Mouse (Mus musculus) 3134 (cell line): ENCODE measurements at regions not wholly inside any gene's neighbourhood (a gene's known extent, or its start where the extent isn't known, plus 50 kb on each side); places are given as distances from the start of the nearest gene placed in this dataset.

Experiments
- DNase-seq: peaks from one replicate; pipeline ENCODE4 v3.0.0-alpha.2; 2011; ENCODE audit warnings: low spot score; ENCODE audit not compliant: insufficient read length; ENCODE audit errors: extremely low read depth

DNA sequence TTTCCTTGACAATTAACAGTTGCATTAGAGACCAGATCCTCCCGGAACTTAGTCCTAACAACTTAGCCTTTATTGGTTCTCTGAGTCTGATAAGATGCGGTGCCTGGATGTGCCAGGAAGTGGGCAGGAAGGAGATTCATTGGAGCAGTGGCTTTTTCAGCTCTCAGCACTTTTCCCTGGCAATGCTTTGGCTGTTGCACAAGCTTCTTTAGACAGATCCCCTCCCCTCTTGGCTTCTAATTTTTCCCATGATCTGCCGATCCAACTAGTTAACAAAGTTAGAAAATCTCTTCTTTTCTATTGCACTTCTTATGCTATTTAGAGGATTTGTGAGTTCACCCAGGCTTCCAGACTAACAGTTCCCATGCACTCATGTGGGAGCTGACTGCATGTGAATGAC lies 211.1 kb upstream of the Xrcc4 start:
- no peak for DNase-seq

DNA sequence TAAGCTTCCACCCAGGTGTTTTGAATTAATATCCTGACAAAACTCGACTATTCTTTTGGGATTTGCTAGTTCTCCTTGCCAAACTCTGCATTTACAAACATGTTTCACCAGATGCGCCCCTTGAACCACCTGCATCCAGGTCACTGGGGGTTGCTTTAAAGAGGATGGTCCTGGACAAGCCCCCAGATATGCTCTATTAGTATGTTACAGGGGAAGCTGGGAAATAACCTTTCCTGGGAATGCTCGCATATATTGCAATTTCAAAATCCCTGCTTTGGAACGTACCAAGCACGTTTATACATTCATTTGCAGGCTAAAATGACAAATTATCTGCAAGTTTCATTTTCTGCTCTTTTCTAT lies 205.2 kb upstream of the Xrcc4 start:
- DNase-seq, result no peak

DNA sequence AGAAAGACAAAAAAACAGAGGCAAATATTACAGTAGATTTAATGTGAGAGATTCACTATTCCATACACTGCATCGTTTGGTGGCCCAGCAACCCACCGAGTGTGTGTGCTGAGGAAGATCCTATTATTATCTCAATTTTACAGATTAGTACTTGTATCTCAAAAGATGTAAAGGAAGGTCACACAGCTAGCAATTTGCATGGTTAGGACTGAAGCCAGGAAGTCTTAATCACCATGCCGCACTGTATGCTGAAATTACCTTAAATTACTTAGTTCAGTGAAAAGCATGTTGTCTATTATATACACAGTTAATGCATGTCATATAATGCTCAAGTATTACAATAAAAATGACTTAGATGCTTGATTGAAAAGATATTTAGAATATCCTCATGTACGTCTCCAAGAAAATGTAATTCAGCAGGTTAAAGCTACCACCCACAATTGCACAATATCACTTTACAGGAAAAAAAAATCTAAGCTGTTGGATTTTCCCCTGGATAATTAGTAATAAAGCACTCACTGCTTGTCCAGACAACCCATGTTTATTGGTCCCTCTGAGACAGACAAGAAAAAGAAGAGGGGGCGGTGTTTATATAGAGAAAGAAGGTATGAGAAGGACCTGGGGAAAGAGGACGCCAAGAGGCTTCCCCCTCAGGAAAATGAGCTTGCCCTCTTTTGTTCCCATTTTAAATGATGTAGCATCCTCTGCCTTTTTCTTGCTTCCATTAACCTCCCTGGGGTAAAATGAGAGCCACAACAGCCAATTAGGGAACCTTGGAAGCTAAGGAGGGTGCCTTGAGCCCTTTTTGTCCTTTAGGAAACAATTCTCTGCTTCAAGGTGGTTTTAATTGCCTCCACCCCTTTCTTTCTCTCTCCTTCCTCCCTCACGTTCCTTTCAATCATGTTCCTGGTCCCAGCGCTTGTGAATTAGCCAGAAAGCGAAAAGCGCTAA lies 204.6 kb upstream of the Xrcc4 start:
- DNase-seq, result no peak

DNA sequence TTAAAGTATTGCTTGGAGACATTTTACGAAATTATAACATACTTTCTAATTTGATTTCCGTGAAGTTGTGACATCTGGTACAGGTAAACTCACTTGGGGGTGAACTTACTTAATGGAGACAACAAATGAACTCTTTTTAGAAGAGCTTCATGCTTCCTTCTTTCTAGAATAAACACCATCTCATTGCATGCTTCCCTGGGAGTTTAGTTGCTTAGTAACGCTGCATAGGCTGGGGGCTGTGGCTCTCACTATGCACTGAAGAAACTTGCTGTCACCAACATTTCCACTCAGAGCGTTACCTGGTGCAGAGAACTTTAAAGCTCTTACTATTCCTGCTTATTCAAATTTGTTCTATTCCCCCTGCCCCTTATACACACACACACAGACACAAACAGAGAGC lies 203.5 kb upstream of the Xrcc4 start:
- no peak for DNase-seq

DNA sequence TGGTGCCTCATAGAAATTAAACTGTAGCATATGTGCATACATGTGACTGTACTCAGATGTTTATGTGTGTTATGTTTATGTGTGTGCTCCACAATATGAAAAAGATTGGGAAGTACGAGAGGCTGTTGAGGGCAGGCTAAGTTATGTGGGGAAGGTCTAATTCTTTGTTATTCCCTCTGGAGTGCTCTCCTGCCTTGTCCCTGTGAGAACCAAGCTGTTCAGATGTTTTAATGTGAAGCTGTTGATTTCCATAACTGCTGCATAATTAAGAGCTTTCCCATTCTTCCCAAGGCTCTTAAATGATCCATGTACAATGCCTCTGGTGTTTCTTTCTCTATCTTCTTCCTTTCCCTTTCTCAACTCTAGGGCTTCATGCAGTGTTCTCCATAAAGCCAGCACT lies 202.7 kb upstream of the Xrcc4 start:
- no peak for DNase-seq

DNA sequence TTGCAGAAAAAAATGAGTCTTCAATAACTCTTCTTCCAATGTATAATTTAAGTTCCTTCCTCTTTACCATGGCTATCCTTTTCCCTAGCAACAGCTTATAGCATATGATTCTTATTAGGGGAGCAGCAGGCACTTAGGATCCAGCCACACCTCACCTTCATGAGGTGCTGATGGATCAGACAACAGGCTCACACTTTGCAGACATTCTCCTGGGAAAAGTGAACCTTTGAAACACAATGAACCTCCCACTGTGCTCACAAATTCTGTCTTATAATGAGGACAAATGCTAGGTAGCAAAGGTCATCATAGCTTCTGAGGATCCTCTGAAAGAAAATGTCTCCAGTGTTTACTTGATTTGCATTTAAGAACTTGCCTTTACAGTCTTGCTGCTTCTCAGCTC lies 191.6 kb upstream of the Xrcc4 start:
- DNase-seq, result no peak

DNA sequence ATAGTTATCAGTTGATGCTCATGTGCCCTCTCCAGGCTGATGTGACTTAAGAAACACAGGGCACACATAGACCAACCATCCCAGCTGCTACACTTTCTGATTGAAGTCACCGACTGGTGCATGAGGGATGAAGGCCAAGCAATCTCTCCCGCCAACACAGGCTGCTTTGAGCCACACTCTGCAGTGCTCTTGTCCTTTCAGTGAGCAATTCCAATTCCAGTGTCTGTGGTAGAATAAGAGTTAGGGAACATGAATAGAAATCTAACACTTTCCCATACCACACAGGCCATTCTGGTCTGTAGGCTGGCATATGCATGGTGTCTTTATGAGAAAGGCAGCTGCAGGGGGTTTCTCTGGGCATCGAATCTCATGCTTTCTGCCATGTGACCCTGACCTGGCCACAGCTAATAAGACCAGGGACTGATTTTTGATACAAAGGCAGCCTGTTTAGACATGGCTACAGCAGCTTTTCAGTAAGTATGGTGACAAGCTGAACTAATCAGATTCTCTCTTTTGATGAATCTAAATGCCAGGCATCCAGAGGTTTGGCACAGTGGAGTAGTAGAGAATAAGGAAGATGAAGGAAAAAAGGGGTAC lies 190.5 kb upstream of the Xrcc4 start:
- no peak for DNase-seq

DNA sequence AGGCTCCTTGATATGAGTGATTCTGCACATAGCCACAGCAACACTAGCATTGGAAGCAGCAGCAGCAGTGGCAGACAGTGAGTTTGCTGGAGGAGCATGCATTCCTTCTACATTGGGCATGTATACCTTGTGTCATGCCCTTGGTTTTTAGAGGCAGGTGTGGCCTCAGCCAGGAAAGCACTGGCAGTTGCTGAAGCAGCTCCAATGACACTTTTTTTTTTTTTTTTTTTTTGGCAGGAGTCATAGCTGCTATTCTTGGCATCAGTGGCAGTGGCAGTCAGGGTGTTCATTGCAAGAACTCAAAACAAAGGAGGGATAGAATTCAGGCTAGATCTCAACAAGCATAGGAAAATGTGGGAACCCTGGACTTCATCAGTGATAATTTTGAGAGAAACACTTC lies 189.9 kb upstream of the Xrcc4 start:
- DNase-seq, result no peak

DNA sequence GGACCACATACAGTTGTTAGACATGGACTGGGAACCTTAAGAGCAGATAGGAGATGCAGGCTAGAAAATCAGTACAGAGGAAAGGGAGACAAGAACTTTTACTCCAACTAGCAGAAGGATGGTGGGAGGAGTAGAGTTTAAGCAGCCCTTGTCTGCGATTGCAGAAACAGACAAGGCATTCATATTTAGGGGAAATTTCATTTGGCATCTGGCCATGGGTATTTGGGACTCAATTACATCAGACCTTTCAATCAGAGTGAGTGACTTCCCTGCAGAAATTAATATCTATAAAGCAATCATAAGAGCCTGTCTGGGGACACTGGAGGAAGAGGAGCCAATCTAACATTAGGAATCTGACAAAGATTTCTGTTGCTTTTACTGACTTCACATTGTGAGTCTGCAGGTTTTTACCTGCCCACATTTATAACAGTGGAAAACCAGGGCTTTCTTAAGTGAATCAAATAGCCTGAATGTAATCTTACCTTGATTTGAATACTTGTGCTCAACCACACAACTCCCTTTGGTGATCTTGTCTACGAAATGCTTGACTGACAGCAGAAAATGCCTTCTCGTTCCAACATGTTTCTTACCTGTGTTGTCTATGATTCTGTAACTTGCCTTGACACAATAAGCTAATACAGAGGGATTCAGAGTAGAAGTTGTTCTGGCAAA lies 169.8 kb upstream of the Xrcc4 start:
- no peak for DNase-seq

DNA sequence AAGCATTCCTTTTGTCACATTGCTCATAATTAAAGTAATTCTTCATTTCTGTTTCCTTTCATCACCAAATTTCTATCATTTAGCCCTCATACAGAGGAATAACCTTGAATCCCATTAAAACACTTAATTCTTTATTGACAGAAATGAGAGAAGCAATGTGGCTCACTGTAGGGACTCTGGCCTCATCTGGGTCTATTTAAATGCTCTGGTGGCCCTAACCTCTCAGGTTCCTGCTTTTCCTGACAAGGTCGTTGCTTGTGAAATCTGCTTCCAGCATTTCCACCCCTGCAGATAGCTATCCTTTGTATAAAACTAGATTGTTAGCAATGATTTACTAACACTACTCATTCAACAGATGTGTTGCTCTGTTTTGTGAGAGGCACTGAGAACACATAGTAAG lies 163.6 kb upstream of the Xrcc4 start:
- DNase-seq, result no peak

DNA sequence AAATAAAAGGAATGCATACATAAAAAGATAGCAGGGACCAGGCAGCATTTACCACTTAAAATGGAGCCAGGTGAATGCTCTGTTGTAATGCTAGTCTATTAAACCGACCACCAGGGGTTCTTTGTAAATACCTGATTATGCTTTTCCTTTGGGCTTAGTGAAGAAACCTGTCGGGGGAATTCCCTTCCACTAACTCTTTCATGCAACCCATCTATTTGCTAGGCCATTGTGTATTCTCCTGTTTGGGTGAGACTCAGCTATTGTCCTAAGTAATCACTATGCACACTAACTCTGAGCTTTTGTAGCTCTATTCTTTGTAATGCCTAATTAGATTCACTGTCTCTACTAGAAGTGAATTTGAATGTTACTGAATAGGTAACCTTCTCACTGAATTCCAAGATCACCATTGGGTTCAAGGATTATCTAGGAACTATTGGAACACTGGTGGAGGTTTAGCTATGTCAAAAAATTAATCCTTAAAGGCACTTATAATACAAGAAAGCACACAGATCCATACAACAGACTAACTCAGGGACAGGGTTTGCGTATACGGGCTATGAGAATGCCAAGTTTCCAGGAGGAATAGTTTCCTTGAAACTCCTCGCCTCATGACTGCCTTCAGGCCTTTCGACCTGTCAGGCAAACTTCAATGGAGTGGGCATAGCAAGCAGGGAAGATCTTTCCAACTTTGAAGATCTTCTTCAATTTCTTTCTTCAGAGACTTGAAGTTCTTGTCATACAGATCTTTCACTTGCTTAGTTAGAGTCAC lies 156.8 kb upstream of the Xrcc4 start:
- DNase-seq, result no peak

DNA sequence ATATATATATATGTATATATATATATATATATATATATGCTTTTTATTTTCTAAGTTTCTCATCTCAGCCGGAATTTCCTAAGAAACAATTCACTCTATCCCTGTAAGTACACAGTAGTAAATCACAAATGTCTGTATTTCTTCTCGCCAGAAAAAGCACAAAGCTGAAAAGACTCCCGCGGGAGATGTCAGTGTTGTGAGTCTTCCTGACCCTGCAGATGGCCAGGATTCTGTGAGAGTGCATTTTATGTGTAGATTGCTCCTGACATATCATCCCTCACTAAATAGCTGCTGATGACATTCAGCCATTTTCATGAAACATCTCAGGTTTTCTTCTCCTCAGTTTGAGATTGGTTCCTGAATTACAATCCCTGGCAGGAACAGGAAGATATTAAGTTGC lies 148.9 kb upstream of the Xrcc4 start:
- no peak for DNase-seq

DNA sequence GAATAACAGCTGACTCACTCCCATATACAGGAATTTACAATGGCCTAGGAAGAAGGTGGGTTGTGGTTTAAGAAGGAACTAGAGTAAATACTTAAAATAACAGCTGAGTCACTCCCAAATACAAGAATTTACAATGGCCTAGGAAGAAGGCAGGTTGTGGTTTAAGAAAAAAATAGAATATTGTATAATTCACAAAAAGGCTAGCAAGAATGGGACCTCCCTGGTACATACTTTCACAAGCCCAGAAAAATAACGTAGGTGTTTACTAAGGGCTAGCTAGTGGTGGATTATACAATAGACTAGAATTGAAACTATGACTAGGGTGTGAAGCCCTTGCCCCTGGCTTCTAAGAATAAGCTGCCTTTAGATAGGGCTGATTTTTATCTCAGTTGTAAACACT lies 144.6 kb upstream of the Xrcc4 start:
- DNase-seq, result no peak

DNA sequence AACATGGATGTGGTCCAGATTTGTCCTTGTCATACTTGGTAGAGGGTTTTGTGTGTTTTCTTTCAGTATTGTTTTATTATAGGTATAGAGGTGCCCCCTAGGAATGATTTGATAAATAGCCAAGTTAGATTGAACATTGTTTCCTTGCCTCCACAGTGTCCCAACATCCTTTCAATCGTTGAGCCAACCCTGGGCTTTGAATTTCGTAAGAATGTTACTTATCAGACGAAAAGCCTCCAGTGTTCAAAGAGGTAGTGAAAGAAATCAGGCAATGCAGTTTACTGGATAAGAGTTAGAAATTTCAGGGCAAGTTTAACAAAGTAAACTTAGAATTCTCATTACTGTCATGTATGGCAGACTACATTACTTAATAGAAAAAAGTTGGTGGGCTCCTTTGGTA lies 144.2 kb upstream of the Xrcc4 start:
- peak; percentile 4 for DNase-seq

DNA sequence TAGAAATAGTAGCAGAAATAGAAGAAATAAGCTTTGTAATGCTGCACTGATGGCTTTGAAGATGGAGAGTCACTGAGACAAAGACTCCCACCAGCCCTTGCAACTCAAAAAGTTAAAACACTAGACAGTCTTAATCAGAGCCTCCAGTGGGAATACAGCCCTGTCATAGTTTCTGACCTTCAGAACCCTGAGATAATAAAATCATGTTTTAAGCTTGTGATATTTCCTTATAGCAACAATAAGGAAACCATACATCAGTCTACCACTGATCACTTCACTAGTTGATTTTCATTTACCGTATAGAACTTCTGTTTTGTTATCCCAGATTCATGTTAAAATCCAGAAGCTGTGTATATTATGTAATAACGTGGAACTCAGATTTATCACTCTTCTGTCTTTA lies 139.7 kb upstream of the Xrcc4 start:
- no peak for DNase-seq

DNA sequence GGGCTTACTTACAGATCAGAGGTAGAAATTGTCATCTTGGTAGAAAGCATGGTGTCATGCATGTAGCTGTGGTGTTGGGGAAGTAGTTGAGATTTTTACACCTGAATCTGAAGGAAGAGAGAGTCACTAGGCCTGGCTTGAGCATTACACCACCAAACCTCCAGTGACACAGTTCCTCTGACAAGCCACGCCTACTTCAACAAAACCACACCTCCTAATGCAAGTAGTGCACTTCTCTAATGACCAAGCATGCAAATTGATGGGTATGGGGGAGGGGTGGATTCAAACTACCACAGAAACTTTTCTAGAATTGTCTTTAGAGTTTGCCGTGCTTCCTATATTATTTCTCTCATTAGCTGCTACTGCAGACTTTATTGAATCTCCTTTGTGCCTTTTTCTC lies 136.8 kb upstream of the Xrcc4 start:
- no peak for DNase-seq

DNA sequence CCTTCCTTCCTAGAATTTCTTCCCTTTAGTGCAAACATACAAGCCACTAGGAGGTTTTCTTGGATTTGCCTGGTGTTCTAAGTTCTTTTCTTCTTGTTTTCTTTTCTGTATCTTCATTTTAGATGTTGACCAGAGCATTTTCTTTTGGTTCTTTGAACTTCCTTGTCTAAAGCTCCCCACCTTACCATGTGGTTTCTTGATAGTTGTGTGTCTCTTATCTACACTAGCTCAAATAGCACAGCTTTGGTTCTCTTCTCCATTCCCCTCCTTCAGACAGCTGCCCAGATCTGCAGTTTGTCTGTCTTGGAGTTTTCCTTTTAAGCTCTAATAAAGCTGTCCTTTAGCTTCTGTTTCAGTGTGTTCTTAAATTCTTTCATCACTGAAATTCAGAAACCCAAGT lies 123.0 kb upstream of the Xrcc4 start:
- no peak for DNase-seq

DNA sequence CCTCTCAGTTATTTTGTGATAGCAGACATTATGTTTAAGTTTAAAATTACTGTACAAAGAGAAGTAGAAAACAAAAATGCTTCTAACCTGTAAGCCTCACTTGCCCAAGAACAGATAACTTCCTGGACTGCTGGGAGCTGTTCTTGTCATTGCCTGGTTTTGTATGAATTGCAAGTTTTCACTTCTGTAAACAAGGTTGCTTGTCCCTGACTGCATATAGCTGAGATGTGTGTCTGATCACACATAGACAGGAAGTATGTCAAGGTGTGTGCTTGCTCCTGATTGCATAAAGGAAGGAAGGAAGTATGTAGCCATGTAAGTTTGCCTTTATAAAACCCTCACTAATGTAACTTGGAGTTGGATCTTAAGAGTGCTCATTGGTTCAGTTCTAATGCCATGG lies 118.5 kb upstream of the Xrcc4 start:
- no peak for DNase-seq
